Mouse (Mus musculus): ENCODE measurements around the gene Unc93a2.
A peak's percentile ranks its signal among the peaks of the same experiment; 100 is the strongest.
"Not testable (repeated sequence)": the region's sequence is repeated elsewhere in the genome, so short reads cannot be mapped to it uniquely, and the experiment has no call there.

The Unc93a2 gene

GRCm38 (mm10) chr17:7385364-7385763 is at the start of gene Unc93a2:
TSS of gene Unc93a2 (minus strand) at chr17:7385464.
- DNase-seq (ENCODE audit: low read depth, low spot score), result not testable (repeated sequence)

- DNase-seq (ENCODE audit: low read depth, low spot score), result not testable (repeated sequence)
These were observed 48.9 kb upstream of the Unc93a2 start for GRCm38 (mm10) chr17:7434121-7434520.

GRCm38 (mm10) chr17:7430210-7430631 is 45.0 kb upstream of the Unc93a2 start:
- peak; percentile 66 for DNase-seq (ENCODE audit: low read depth, low spot score)

DNA sequence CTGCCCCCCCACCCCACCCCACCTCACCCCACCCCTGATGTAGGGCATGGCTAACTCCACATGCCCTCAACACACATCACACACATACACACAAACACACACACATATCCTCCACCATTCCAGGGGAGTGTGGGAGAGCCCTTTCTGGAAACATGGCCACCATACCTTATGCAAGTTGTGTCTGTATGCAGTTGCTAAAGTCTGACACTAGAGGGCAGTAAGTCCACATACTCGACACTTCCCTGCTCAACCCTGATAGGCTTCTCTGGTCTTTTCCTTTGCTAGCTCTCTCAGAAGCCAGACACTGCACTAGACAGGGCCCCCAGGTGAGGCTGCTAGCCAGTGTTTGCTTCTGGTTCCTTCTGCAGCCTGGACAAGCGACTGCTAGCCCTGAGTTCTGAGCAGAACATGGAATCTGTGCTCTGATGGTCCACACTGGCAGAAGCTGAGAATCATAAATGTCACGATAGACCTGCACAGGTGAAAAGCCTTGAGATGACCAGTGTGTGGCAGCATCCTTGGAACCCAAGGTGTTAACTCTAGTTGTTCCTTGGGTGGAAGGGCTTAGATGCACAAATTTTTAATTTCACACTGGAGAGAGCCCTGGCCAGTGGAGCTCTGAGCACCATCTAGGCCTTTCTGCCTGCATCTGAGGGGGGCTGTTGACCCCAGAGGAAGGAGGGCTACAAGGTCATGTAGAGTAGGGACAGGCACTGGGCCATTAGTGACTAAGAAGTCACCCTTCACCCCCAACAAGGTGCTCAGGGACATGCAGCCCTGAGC is 35.1 kb upstream of the Unc93a2 start:
- not testable (repeated sequence) for DNase-seq (ENCODE audit: low read depth, low spot score)

DNA sequence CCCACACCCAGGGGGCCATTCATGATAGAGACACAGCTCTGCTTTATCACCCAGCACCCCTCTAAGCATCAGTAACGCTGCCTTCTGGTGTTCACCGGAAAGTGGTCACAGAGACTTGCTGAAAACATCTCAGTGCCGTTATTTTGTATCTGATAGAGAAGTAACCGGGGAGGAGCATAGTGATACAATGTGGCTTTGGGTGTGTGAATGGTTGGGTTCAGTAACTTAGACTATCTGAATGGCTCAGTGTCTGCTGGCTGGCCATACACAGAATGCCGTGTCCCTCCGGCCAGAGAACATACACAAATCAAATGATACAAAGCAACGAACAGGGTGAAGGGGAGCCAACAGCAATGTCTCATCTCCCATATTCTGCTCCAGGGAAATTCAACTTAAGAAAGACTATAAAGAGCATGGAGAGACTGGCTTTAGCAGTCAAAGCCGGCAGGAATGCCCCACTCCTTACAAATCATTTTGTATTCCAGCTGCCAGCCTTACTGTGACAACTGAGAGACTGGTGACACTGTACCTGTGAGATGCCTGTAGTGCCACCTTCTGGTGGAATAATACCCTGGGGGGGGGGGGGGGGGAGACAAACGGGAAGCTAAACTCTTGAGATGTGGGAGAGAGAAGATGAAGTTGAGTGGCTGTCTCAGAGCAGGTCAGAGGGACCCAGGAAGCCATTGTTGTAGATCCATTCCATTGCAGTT is 29.5 kb upstream of the Unc93a2 start:
- not testable (repeated sequence) for DNase-seq (ENCODE audit: low read depth, low spot score)

DNA sequence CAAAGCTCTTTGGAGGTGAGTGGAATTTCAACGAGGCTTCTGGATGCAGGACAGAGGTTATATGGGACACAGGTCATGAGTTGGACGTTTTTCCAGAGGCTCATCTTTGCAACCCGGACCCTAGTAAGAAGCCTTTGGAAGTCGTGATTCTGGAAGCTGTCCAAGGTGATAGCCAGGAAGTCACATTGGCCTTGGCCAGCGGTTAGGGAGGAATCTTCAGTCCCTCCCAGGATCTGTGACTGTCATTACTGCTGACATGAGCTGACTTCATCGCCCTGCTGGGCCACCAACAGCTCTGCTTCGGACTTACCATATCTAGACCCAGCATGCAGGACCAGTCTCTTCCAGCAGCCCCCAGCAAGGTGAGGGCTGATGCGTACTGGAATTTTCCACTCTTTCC is 28.1 kb upstream of the Unc93a2 start:
- DNase-seq (ENCODE audit: low read depth, low spot score), result not testable (repeated sequence)

DNA sequence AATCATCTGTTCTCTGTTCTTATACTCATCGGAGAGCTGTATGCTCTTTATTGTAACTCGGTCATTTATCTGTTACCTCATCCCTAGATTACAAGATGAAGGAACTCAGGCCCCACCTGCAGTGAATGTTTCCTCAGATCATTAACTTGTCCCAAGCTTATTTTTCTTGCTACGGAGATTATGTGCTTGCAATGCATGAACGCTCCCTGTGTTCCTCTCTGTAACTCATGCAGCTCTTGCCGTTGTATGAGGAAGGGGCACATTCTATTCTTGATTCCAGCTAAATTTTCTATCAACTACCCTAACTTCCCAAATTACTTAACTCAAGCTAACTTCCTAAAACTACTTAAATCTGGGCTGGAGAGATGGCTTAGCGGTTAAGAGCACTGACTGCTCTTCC is 14.5 kb upstream of the Unc93a2 start:
- not testable (repeated sequence) for DNase-seq (ENCODE audit: low read depth, low spot score)

GRCm38 (mm10) chr17:7398198-7398847 is 13.1 kb upstream of the Unc93a2 start:
- not testable (repeated sequence) for DNase-seq (ENCODE audit: low read depth, low spot score)

DNA sequence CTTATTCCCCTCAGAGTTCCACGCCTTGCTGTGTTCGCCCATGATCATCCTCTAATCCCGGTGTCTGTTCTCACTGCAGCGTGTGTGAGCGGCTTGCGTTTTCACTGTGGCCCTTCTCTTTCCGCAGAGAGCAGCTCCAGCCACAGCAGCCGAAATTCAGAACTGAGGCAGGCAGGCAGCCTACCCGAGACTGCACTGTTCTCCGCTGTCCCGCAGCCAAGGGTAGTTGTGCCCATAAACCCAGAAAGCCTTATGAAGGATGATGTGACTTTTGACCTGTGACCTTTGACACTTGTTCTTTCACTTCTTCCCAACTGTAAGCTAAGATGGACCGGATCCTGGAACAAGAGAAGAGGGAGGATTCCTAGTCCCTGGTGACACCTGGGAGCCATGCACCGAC is 11.8 kb upstream of the Unc93a2 start:
- DNase-seq (ENCODE audit: low read depth, low spot score), result not testable (repeated sequence)

- not testable (repeated sequence) for DNase-seq (ENCODE audit: low read depth, low spot score)
These were observed 11.0 kb upstream of the Unc93a2 start for GRCm38 (mm10) chr17:7396288-7396687.

GRCm38 (mm10) chr17:7395671-7396070 is 10.4 kb upstream of the Unc93a2 start:
- not testable (repeated sequence) for DNase-seq (ENCODE audit: low read depth, low spot score)

DNA sequence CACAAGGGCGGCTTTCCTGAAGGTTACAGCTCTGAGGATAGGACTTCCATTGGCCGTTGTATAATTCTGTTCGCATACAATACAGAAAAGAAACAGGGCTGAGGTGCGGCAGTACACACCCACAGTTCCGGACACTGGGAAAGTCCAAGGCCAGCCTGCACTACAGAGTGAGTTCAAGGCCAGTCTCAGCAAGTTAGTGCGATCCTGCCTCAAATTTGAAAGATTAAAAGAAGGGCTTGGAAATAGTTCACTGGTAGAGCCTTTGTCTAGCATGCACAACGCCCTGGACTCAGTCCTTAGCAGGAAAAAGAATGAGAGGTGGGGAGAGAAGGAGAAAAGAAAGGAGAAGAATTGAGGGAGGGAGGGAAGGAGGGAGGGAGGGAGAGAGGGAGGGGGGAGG is 9.9 kb upstream of the Unc93a2 start:
- DNase-seq (ENCODE audit: low read depth, low spot score), result not testable (repeated sequence)

DNA sequence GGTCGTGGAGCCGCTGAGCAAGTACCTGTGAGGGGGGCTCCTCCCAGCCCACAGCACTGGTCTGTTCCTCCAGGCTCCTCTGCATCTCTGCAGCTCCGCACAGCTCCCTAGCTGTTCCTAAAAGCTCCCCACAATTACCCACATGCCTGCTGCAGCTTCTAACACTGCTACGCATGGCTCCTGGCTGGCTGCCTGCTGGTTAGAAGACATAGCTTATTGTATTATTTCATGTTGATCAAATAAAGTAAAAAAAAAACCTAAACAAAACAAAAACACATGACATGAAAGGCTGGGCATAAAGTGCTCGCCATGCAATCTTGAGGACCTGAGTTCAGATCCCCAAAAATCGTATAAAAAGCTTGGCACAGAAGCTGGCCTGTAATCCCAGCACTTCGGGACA is 4.6 kb upstream of the Unc93a2 start:
- DNase-seq (ENCODE audit: low read depth, low spot score), result not testable (repeated sequence)

DNA sequence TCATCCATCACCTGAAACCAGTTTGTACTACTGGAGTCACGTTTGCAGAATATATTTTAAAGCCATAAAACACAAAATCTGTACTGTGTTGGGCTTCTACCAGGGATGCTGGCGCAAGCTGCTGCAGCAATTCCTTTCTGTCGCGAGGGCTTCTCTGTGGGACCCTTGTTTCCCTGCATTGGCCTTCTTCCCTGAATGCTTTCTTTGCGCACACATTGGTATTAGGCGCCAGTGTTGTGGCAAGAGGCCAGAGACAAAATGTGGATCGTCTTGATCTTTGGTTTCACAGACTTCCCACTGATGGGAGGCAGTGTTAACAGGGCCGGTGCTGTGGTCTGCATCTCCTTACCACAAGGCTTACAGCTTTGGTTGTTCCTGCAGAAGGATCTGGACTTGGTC is 3.7 kb upstream of the Unc93a2 start:
- DNase-seq (ENCODE audit: low read depth, low spot score), result not testable (repeated sequence)

DNA sequence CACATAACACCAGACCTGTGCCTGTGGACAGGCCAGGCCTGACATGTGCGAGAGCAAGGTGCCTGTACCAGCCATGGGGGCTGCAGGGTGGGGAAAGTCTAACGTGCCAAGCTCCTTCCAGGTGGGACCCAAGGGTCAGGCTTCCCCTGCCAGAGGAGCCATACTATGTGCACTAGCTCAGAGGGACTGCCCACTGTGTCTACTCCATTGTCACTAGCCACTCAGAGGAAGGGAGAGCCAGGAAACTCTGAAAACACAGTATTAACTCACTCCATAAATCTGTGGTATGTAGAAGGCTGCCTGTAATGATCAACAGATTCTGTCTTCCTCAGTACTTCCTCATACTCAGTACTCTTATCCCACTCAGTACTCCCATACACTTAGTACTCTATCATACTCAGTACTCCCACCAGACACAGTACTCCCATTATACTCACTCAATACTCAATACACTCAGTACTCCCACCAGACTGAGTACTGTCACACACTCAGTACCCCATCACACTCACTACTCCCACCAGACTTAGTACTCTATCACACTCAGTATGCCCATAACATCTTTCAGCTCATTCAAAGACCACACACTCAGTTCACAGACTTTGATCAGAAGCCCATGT is 3.2 kb upstream of the Unc93a2 start:
- not testable (repeated sequence) for DNase-seq (ENCODE audit: low read depth, low spot score)

DNA sequence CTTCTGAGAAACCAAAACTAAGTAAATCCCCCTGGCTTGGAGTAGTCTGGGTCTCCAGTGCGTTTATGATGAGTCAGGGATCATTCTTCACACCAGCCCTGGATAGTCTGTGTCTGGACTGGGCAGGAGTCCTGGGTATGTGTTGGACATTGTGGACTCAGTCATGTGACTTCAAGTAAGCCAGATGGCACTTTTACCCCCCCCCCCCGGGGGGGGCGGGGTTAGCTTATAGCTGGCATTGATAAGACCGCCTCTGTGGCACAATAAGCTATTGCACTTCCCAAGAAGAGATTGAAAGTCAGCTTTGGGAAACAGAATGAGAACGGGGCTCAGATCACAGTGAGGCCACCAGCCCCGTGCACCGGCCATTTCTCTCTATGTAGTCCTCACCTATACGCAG is 752 bp upstream of the Unc93a2 start:
- not testable (repeated sequence) for DNase-seq (ENCODE audit: low read depth, low spot score)

- DNase-seq (ENCODE audit: low read depth, low spot score), result not testable (repeated sequence)
These were observed 1.8 kb downstream of the Unc93a2 start for GRCm38 (mm10) chr17:7383167-7384143.

- DNase-seq (ENCODE audit: low read depth, low spot score), result not testable (repeated sequence)
These were observed 2.6 kb downstream of the Unc93a2 start for GRCm38 (mm10) chr17:7382711-7383110.

GRCm38 (mm10) chr17:7377907-7378306 is 7.4 kb downstream of the Unc93a2 start:
- not testable (repeated sequence) for DNase-seq (ENCODE audit: low read depth, low spot score)

DNA sequence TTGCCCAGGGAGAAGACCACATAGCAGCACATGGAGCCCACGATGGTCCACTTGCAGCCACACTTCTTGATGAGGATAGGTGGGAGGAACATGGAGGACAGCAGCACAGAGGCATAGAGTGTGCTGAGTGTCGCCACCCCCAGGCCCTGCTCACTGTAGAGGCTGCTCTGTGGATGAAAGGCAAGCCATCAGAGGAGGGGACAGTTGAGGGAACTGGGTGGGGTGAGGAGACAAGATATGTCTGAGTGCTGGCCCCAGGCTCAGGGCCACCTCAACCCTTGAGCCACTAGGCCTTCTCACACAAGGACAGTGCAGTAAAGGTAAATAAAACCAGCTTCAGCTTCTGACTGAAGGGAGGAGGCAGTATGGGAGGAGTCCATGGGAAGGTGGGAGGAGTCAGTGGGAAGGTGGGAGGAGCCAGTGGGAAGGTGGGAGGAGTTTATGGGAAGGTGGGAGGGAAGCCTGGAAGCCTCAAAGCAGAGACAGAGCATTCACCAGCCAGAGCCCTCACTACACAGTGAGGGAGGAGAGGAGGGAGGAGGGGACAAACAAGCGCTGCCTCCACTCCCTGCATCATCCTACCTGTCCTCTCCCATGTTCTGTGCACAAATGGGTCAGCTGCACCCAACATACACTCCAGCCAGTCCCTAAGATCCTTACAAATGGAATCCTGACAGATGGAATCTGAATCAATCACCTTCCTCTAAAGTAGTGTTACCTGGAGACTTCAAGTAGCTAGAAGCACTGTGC is 8.1 kb downstream of the Unc93a2 start:
- not testable (repeated sequence) for DNase-seq (ENCODE audit: low read depth, low spot score)

Measured in A20 (cell line).